Mouse (Mus musculus): ENCODE results near the gene Ptprs. TPM values are rescaled to one million over a fixed set of nuclear protein-coding genes. Genes with fewer than 3 reads are reported as not detected.
A peak's percentile ranks its signal among the peaks of the same experiment; 100 is the strongest.

The Ptprs gene
- polyA plus RNA-seq, 1 experiment from 2014 or later = 314 TPM

DNA sequence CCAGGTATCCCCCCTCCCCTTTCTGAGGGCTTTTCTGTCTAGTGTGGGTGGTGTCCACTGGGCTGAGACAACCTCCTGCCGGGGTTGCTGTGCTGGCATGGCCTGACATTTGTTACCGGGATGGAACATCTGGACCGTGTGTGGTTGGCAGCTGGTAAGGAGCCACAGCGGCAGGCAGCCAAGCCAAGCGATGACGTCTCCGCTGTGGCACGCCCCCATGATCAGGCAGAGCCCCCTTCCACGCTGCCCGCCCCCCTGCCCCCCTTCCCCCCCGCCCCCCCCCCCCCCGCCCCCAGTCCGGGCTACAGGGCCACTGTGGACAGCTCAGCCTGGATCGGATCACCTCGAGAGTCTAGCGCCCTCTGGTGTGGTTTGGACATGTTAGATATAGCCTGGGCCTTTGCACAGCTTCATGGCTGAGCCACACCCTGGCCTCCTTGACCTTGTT lies 11.2 kb upstream of the Ptprs start:
- Histone ChIP-seq H3K27ac (peak overlapping the region; percentile 46), H3K27me3 (replicated peaks) (no peaks in the 10 kb centered on the region), H3K9me3 (peaks cover 5% of the 10 kb centered on the region), H3K9ac (no peak overlapping the region), H3K4me2 (replicated peaks) (peak overlapping the region; percentile 34), H3K4me3 (no peak overlapping the region), H3K4me1 (peaks cover 18% of the 10 kb centered on the region), H3K36me3 (no peaks in the 10 kb centered on the region)
- 3% methylated on average over 12 of the region's 16 CpGs for WGBS
- ATAC-seq (ENCODE audit: low FRiP score, low read depth) = peak; percentile 89

DNA sequence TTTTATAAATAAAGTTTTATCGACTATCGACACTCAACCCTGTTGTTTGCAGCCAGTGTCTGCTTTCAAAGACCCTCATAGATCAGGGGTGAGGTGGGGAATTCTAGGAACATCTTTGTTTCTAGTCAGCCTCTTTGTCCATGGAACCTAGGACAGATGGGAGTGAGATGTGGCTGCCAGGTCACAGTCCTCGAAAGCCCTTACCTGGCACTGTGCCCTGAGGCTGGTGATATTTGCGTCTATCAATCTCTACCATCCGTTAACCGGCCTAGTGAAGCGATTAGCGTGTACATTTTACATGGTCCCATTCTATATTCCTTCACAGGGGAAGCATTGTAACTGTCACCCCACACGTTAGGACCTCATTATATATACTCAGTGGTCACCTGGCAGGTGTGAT lies 9.6 kb upstream of the Ptprs start:
- Histone ChIP-seq H3K9ac (no peak overlapping the region), H3K27ac (no peak overlapping the region), H3K4me1 (peaks cover 18% of the 10 kb centered on the region), H3K36me3 (no peaks in the 10 kb centered on the region), H3K27me3 (replicated peaks) (no peaks in the 10 kb centered on the region), H3K9me3 (no peaks in the 10 kb centered on the region), H3K4me3 (no peak overlapping the region), H3K4me2 (replicated peaks) (no peak overlapping the region)
- ATAC-seq (ENCODE audit: low FRiP score, low read depth) = no peak
- WGBS = 92% methylated on average over 9 of the region's 9 CpGs

DNA sequence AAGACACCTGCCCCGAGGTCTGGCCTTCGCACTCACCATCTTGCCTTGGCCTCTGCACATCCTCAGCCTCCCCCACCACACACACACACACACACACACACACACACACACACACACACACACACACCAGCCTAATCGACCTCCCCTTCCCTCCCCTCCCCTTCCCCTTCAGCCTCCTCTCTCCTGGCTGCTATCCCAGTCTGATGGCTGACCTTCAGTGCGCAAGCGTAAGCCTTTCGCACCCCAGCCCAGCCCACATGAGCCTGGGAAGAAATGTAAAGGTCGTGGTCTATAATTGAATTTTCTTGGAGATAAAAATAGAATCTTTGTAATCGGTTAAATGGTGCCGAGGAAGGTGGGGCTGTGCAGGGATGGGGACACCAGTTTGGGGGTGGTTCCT lies 8.8 kb upstream of the Ptprs start:
- no peaks in the 10 kb centered on the region for H3K27me3 ChIP-seq (replicated peaks)
- H3K36me3 ChIP-seq = no peaks in the 10 kb centered on the region
- 80% methylated on average over 8 of the region's 9 CpGs for WGBS
- no peaks in the 10 kb centered on the region for H3K9me3 ChIP-seq
- H3K9ac ChIP-seq = no peak overlapping the region
- ATAC-seq (ENCODE audit: low FRiP score, low read depth) = no peak
- H3K4me1 ChIP-seq = peaks cover 18% of the 10 kb centered on the region
- no peak overlapping the region for H3K4me3 ChIP-seq
- no peak overlapping the region for H3K27ac ChIP-seq
- no peak overlapping the region for H3K4me2 ChIP-seq (replicated peaks)

DNA sequence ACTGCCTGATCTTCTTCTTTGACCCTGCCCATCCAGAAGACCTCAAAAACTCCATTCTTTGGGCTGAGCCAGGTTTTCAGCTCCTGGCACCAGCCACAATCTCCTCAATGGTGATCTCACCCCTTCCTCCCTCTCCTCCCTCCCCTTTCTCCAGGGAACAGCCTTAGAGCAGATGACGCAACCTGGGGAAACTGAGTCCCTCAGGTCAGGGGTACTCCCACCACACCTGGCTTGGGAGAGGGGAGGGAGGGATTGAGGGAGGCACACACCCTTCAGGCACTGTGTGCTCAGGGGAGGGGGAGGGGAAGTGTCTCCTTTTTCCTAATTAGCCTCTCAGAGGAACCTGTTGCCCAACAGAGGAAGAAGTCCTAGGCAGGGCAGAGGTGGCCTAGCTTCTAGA lies 6.4 kb upstream of the Ptprs start:
- no peak for ATAC-seq (ENCODE audit: low FRiP score, low read depth)
- Histone ChIP-seq H3K9ac (no peak overlapping the region), H3K27ac (no peak overlapping the region), H3K4me3 (no peak overlapping the region), H3K36me3 (no peaks in the 10 kb centered on the region), H3K27me3 (replicated peaks) (0 out of 2 replicates have a peak, but pooled peaks cover 7% of the 10 kb centered on the region), H3K9me3 (no peaks in the 10 kb centered on the region), H3K4me1 (peaks cover 9% of the 10 kb centered on the region), H3K4me2 (replicated peaks) (no peak overlapping the region)
- 75% methylated on average over 1 of the region's 1 CpGs for WGBS

DNA sequence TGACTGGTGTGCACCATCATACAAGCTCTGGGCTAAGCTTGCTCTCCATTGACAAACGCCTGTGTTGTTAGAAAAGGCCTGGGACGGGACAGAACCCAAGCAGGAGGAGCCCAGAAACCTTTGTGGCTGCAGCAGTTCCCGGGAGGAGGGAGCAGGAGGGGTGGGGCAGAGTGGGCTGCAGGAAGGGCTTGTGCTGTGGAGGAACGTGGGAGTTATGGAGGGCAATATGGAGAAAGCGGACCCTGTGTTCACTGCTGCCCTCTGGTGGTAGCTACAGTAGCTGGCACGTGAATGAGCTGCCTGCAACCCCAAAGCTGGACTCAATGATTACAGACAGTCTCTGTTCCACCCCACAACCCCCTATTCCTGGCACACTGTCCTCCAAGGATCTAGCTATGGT lies 3.1 kb upstream of the Ptprs start:
- Histone ChIP-seq H3K9me3 (no peaks in the 10 kb centered on the region), H3K9ac (no peak overlapping the region), H3K36me3 (no peaks in the 10 kb centered on the region), H3K4me2 (replicated peaks) (no peak overlapping the region), H3K27me3 (replicated peaks) (peaks cover 13% of the 10 kb centered on the region; the same call in 1 of the 2 replicates), H3K4me1 (peaks cover 14% of the 10 kb centered on the region), H3K4me3 (no peak overlapping the region), H3K27ac (no peak overlapping the region)
- no peak for ATAC-seq (ENCODE audit: low FRiP score, low read depth)
- 10% methylated on average over 6 of the region's 6 CpGs for WGBS

DNA sequence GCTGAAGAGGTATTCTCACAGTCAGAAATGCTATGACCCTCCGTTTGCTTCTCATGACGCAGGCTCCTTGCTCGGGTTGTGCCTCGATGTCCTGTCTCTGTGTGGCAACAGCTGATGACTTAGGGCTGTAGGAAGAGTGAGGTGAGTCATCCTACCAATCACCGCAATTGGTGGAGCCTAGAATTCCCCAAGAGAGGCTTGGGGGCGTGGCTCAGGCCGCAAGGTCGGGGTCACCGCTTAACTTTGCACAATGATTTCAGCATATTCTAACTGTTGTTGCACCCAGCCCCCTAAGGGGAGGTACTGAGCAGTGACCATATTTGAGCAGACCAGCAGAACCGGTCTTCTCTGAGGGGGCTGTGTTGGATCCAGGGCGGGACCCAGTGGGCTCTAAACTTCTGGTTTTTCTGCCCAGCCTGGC lies 1.9 kb upstream of the Ptprs start:
- no peak for ATAC-seq (ENCODE audit: low FRiP score, low read depth)
- 66% methylated on average over 11 of the region's 11 CpGs for WGBS

DNA sequence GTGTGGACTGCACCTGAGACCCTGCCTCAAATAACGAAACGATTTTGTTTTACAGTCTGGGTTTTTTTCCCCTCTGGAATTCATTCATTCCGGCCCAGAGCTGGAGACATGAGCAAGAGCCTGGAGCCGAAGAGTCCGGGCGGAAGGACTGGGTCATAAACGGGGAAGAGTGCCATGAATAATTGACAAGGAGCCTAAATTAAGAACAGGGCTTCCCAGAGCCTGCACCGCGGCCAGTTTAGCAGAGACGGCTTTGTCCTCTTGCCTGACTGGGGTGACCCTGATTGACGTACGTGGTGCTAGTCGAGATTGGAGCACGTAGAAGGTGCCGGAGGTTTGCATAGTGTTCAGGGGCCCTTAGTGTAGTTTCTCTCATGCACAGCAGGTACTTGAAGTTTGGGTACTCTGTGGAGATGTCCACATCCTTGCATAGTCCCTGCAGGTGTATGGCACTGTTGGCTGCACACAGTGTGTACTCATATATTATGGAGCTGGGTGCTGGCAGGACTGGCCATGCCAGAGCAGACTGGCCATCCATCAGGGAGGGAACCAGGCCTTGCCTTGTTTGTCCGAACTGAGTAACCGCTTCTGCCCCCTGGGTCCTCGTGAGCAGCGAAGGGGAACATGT lies 1.0 kb upstream of the Ptprs start:
- no peaks in the 10 kb centered on the region for H3K9me3 ChIP-seq
- H3K27ac ChIP-seq = no peak overlapping the region
- WGBS = 79% methylated on average over 19 of the region's 19 CpGs
- peaks cover 13% of the 10 kb centered on the region; the same call in 1 of the 2 replicates for H3K27me3 ChIP-seq (replicated peaks)
- H3K4me1 ChIP-seq = peaks cover 34% of the 10 kb centered on the region
- H3K9ac ChIP-seq = no peak overlapping the region
- no peaks in the 10 kb centered on the region for H3K36me3 ChIP-seq
- H3K4me2 ChIP-seq (replicated peaks) = no peak overlapping the region; the same call in 1 of the 2 replicates
- no peak overlapping the region for H3K4me3 ChIP-seq
- ATAC-seq (ENCODE audit: low FRiP score, low read depth) = no peak

More for the DNA sequence above, 1.9 kb upstream of the Ptprs start:
- Histone ChIP-seq H3K27me3 (replicated peaks) (peaks cover 13% of the 10 kb centered on the region; the same call in 1 of the 2 replicates), H3K4me1 (peaks cover 25% of the 10 kb centered on the region), H3K27ac (no peak overlapping the region), H3K4me2 (replicated peaks) (no peak overlapping the region), H3K4me3 (no peak overlapping the region), H3K9ac (no peak overlapping the region), H3K9me3 (no peaks in the 10 kb centered on the region), H3K36me3 (no peaks in the 10 kb centered on the region)

DNA sequence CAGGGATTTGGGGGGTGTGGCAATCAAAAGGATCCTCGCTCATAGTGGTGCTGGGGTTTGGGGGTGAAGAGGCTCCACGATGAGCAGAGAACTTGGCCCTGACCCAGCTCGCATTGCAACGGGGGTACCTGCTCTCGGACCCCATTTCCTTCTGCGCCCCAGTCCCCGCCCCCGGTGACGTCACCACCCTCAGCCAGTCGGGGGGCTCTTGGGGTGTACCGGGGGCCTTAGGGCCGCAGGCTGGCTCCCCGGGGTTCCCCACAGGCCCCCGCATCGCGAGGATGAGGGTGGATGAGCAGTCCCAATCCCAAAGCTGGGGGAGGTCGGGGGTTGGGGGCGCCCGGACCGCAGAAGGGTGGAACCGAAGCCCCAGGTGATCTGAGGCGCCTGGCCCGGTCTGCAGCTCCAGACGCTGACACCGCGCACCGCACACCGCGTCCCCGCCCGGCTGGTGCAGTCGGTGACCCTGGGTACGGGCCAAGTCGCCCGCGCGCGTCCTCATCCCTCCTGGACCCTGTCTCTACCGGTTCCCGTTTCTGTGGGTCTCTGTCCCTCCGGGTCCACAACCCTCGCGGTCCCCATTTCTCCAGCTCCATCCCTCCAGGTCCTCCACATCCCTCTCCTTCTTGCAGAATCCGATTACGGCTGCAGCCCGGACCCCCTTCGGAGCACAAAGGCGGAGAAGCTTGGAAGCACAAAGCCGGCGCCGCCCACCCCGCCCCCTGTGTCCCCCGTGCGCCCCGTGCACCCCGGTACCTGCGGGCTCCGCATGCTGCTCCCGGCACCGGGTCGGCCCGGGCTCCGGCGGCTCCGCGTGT lies 490 bp downstream of the Ptprs start:
- Histone ChIP-seq H3K9ac (peak overlapping the region; percentile 99), H3K9me3 (no peaks in the 10 kb centered on the region), H3K36me3 (no peaks in the 10 kb centered on the region), H3K4me1 (peaks cover 50% of the 10 kb centered on the region), H3K27ac (peak overlapping the region; percentile 89), H3K4me3 (peak overlapping the region; percentile 91), H3K4me2 (replicated peaks) (peak overlapping the region; percentile 97), H3K27me3 (replicated peaks) (peaks cover 17% of the 10 kb centered on the region; the same call in 1 of the 2 replicates)
- under 1% methylated on average over 66 of the region's 66 CpGs for WGBS
- peak; percentile 45 for ATAC-seq (ENCODE audit: low FRiP score, low read depth)

DNA sequence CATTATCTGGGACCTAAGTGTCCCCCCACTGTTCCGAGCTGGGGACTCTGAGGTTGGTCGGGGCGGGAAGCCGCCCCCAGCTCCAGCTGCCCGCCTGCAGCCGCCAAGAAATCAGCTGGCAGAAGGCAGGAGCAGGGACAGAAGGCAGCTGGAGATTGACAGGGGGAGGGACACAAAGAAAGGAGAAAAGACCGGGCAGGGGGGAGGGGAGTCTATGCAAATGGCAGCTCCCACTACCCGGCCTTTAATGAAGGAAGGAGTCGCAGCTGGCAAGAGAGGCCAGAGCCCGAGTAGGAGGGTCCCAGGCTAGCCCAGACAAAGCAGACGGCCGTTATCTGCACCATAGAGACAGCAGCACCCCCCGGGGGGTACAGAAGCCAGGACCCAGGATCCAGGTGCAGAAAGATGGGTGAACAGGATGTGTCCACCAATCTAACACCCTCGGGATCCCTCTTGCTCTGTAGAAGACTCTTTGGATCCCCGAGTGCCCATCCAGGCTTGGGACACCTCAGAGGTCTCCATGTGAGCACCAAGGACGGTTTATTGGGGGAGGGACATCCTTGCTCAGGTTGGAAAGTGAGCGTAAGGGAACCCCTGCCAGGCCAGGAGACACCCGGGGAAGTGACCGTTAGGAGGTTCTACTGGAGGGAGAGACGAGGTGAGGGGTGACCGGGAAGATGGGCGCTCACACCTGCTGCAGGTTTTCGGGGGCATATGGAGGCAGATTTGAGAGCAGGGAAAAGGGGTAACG lies 1.3 kb downstream of the Ptprs start:
- H3K4me1 ChIP-seq = peaks cover 57% of the 10 kb centered on the region
- H3K4me3 ChIP-seq = peak overlapping the region; percentile 91
- H3K27ac ChIP-seq = peak overlapping the region; percentile 89
- WGBS = 2% methylated on average over 24 of the region's 24 CpGs
- peak overlapping the region; percentile 99 for H3K9ac ChIP-seq
- H3K27me3 ChIP-seq (replicated peaks) = peaks cover 17% of the 10 kb centered on the region; the same call in 1 of the 2 replicates
- H3K9me3 ChIP-seq = no peaks in the 10 kb centered on the region
- peak; percentile 42 for ATAC-seq (ENCODE audit: low FRiP score, low read depth)
- peak overlapping the region; percentile 97 for H3K4me2 ChIP-seq (replicated peaks)
- no peaks in the 10 kb centered on the region for H3K36me3 ChIP-seq

DNA sequence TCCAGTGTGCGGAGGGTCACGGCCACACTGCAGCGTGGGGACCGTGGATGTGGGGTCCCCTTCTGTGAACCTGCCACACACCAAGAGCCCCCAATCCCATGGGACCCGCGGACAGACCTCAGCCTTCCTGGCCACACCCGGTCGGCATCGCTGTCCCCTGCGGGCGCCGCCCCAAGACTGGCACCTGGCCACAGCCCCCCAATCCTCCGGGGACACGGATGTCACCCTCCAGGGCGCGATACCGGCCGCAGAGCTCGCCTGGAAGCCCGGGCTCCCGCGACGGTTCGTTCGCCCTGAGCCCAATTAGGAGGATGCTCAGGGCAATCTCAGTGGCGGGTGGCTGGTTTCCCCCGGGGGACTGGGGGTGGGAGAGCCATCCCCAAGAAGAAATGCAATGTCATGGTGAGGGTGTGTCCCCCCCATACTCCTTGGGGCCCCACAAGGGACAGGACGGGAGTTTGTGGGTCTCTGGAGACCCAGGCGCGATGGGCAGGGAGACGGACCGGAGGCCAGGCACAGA lies 1.9 kb downstream of the Ptprs start:
- Histone ChIP-seq H3K4me3 (peak overlapping the region; percentile 91), H3K4me2 (replicated peaks) (peak overlapping the region; percentile 97), H3K4me1 (peaks cover 64% of the 10 kb centered on the region), H3K27ac (peak overlapping the region; percentile 89), H3K27me3 (replicated peaks) (peaks cover 17% of the 10 kb centered on the region; the same call in 1 of the 2 replicates), H3K9ac (peak overlapping the region; percentile 99), H3K36me3 (no peaks in the 10 kb centered on the region; the same call in 1 of the 2 replicates), H3K9me3 (no peaks in the 10 kb centered on the region)
- WGBS = 5% methylated on average over 32 of the region's 32 CpGs
- ATAC-seq (ENCODE audit: low FRiP score, low read depth) = no peak

DNA sequence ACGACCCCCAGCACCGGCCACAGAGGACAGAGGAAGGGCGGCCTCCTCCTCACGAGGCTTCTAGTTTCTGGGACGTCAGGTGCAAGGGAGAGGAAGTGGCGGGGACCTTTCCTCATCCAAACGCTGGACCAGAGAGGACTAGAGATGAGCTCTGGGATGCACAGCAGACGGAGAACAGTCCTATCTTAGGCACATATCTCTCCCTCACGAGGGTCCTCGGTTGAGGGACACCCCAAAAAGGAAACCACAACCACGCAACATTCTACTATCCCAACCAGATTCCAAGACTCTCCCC lies 2.7 kb downstream of the Ptprs start:
- no peaks in the 10 kb centered on the region for H3K9me3 ChIP-seq
- peak overlapping the region; percentile 91 for H3K4me3 ChIP-seq
- 0 out of 2 replicates have a peak overlapping the region, but pooled peaks have one; percentile 4 for H3K27ac ChIP-seq
- 3% methylated on average over 11 of the region's 11 CpGs for WGBS
- peaks cover 72% of the 10 kb centered on the region for H3K4me1 ChIP-seq
- peaks cover 17% of the 10 kb centered on the region; the same call in 1 of the 2 replicates for H3K27me3 ChIP-seq (replicated peaks)
- peak overlapping the region; percentile 97 for H3K4me2 ChIP-seq (replicated peaks)
- peaks cover 8% of the 10 kb centered on the region; the same call in 1 of the 2 replicates for H3K36me3 ChIP-seq
- no peak for ATAC-seq (ENCODE audit: low FRiP score, low read depth)
- peak overlapping the region; percentile 99 for H3K9ac ChIP-seq
